Mouse (Mus musculus) small intestine, adult 2 months (tissue): Measurements from ENCODE around the gene Csmd2. TPM values are rescaled to one million over a fixed set of nuclear protein-coding genes. Genes with fewer than 3 reads are reported as not detected.

ENCODE experiments used
- H3K27ac ChIP-seq: fragments of 200-500 bp; 2 replicates; pipeline ENCODE4 v1.5.1; 2012; ENCODE audit warnings: low read depth, low read length, control low read depth, inconsistent platforms; ENCODE audit not compliant: insufficient read depth
- H3K27me3 ChIP-seq: fragments of 200-500 bp; 2 replicates; pipeline ENCODE4 v1.6.1; 2012; ENCODE audit warnings: mild to moderate bottlenecking, moderate library complexity, low read length, inconsistent platforms; ENCODE audit not compliant: control insufficient read depth, insufficient read depth
- H3K36me3 ChIP-seq: fragments of 200-500 bp; 2 replicates; pipeline ENCODE4 v1.6.1; 2012; ENCODE audit warnings: mild to moderate bottlenecking, low read length, control low read depth, inconsistent platforms; ENCODE audit not compliant: control insufficient read depth, insufficient read depth
- H3K4me1 ChIP-seq: fragments of 200-500 bp; 2 replicates; pipeline ENCODE4 v1.6.1; 2012; ENCODE audit warnings: low read length, inconsistent platforms, mixed read lengths; ENCODE audit not compliant: control insufficient read depth, insufficient read depth, insufficient read length
- H3K4me3 ChIP-seq: fragments of 200-500 bp; 2 replicates; pipeline ENCODE4 v1.5.1; 2012; ENCODE audit warnings: low read depth, mild to moderate bottlenecking, control low read depth, inconsistent platforms, low read length, moderate library complexity
- CTCF ChIP-seq: fragments of 200-500 bp; IDR thresholded peaks from 2 replicates; pipeline ENCODE4 v1.5.1; 2012; ENCODE audit warnings: low read depth, mild to moderate bottlenecking, control low read depth, inconsistent platforms, low read length, moderate library complexity, mixed read lengths; ENCODE audit not compliant: insufficient replicate concordance, insufficient read length; ENCODE audit errors: extremely low read depth
- POLR2A ChIP-seq: fragments of 200-500 bp; IDR thresholded peaks from 2 replicates; pipeline ENCODE4 v1.6.1; 2012; ENCODE audit warnings: low read depth, mild to moderate bottlenecking, control low read depth, inconsistent platforms, low read length, moderate library complexity
- WGBS: fragments of 180-500 bp; shearing (Covaris S2); methylation state at CpG from one replicate; pipeline ENCODE4 v1.1.7; 2018; 5-methylcytosine and 5-hydroxymethylcytosine counted together
- polyA plus RNA-seq: library from polyadenylated mRNA; depleted of rRNA; stranded (reverse); fragments of >200 nt; gene quantifications from 2 replicates; pipeline ENCODE4 v1.2.3, GENCODE M21; 2012; rRNA removed

Gene Csmd2
- 0.01 TPM in 2 replicates for polyA plus RNA-seq

DNA sequence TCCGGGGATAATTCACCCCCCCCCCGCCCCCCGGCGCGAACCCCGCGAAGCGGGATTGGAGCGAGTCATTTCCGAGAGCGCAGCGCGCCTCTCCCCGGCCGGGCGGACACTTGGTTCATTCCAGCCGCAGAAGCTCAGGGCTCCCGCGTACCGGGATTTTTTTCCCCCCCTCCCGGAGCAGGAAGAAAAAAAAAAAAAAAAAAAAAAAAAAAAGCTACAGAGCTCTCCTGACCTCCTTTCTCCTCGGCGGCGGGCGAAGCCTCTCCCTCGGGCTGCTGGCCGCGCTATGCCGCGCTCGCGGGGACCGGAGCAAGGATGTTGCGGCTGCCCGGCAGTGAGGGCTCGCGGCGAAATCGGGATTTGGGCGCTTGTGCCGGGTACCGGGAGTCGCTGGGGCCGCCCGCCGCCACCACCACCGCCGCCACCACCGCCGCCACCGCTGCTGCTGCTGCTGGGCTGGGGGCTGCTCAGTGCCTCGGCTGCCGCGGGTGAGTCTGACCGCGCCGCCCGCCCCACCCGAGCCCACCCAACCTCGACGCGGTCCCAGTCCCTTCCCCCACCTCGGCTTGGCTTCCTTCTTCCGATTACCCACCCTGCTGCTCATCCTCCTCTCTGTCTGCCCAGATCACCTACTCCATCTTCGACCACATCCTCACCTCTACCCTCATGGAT, at the start of gene Csmd2:
TSS of gene Csmd2 (plus strand) at position 74 of the 672 bp plus-strand sequence.
- Histone ChIP-seq H3K27me3 (0 out of 2 replicates have a peak, but pooled peaks cover 4% of the 10 kb centered on the region), H3K27ac (no peak within 1 kb of the TSS), H3K4me1 (no peaks in the 10 kb centered on the region), H3K36me3 (no peaks in the 10 kb centered on the region), H3K4me3 (no peak within 1 kb of the TSS)
- WGBS, result 3% methylated on average over 59 of the region's 65 CpGs
- TF ChIP-seq CTCF, result no peak

- WGBS, result 67% methylated on average over 2 of the region's 2 CpGs
- Histone ChIP-seq H3K27me3 (no peaks in the 10 kb centered on the region), H3K4me3 (no peak overlapping the region), H3K4me1 (no peaks in the 10 kb centered on the region), H3K27ac (no peak overlapping the region), H3K36me3 (no peaks in the 10 kb centered on the region)
- TF ChIP-seq CTCF (no peak), POLR2A (no peak)
Measured at GRCm38 (mm10) chr4:127947696-127948095, 40.0 kb upstream of the Csmd2 start.

DNA sequence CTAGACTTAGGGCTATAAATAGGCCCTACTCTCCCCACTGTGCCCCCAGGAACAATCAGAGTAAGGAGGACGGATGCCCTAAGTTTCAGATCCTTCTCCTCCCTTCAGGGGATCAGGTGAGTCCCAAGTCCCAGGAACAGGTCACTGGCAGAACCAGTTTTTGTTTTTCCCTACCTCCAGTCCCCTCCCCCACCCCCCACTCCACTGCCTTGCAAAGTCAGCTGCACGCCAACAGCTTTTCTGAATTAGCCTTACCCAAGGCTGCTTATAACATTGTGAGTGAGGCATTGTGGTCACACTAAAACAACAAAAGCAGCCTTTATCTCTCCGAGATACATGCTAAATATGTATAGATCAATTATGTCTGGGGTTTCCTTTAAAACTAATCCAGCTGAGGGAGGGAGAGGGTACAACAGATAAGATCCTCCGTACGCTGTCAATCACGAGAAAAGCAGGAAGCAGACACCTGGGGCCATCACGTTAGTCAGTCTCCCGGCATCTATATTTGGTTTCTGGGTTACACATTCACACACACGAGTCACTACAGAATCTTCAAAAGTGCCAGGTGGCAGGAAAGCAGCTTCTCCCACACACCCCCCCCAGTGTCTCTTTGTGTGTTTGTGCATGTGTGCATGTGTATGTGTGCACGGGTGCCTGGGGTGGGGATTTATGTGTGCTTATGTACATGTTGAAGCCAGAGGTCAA, 34.5 kb upstream of the Csmd2 start:
- Histone ChIP-seq H3K4me1 (no peaks in the 10 kb centered on the region), H3K4me3 (no peak overlapping the region), H3K27ac (no peak overlapping the region), H3K36me3 (no peaks in the 10 kb centered on the region), H3K27me3 (no peaks in the 10 kb centered on the region)
- WGBS, result 32% methylated on average over 10 of the region's 10 CpGs
- TF ChIP-seq CTCF (no peak), POLR2A (no peak)

DNA sequence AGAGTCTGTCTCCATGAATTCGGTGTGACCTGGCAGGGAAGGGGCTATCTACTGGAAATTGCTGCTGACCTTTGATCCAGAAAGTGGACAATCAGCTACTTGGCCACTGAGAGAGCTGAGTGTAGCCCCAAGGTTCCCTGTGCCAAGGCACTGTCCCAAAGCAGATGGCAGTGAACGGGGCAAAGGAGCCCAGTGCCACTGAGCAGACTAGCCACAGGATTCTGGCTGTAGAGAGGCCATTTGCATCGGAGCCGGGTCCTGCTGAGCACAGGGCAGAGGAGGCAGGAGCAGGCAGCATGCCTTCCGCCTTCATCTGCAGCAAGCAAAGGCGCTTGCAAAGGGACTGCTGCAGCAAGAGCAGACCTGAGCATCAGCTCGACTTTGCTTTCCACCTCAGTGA, 18.6 kb upstream of the Csmd2 start:
- Histone ChIP-seq H3K4me3 (no peak overlapping the region), H3K27ac (no peak overlapping the region), H3K36me3 (no peaks in the 10 kb centered on the region), H3K27me3 (no peaks in the 10 kb centered on the region), H3K4me1 (no peaks in the 10 kb centered on the region)
- TF ChIP-seq CTCF, result no peak
- no peak for TF ChIP-seq POLR2A
- WGBS, result 22% methylated on average over 7 of the region's 7 CpGs

DNA sequence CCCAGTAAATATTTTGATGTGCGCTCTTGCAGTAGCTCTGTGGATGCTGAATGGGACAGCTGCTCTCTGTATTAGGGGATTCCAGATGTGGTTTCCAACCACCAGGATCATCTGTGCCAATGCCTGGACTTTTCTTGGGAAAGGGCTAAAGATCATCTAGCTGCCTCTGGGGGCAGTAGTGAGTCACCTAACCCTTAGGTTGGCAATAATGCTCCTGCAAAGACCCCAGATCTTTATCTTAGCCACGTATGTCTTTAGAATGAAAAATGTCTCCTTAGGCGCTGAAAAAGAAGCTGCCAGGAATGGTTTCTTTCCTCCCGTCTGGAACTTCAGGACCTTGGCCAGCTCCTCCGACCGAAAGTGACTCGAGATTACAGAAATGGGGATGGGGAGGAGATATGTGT, 17.6 kb upstream of the Csmd2 start:
- TF ChIP-seq CTCF, result no peak
- TF ChIP-seq POLR2A, result no peak
- WGBS, result 15% methylated on average over 7 of the region's 7 CpGs
- H3K4me1 ChIP-seq, result no peaks in the 10 kb centered on the region
- no peak overlapping the region for H3K27ac ChIP-seq
- H3K36me3 ChIP-seq, result no peaks in the 10 kb centered on the region
- no peaks in the 10 kb centered on the region for H3K27me3 ChIP-seq
- H3K4me3 ChIP-seq, result no peak overlapping the region

GRCm38 (mm10) chr4:127970901-127971868, 16.5 kb upstream of the Csmd2 start, which contains the start of gene CK137956:
CK137956 (minus strand) TSS chr4:127970951.
- Histone ChIP-seq H3K27me3 (no peaks in the 10 kb centered on the region), H3K4me1 (no peaks in the 10 kb centered on the region), H3K27ac (no peak within 1 kb of the TSS), H3K4me3 (no peak within 1 kb of the TSS), H3K36me3 (no peaks in the 10 kb centered on the region)
- 9% methylated on average over 39 of the region's 39 CpGs for WGBS
- TF ChIP-seq CTCF, result no peak
- TF ChIP-seq POLR2A, result no peak

- H3K27me3 ChIP-seq, result no peaks in the 10 kb centered on the region
- H3K4me3 ChIP-seq, result no peak overlapping the region
- H3K27ac ChIP-seq, result no peak overlapping the region
- TF ChIP-seq CTCF (no peak), POLR2A (no peak)
- WGBS, result 77% methylated on average over 3 of the region's 3 CpGs
- H3K4me1 ChIP-seq, result no peaks in the 10 kb centered on the region
- H3K36me3 ChIP-seq, result no peaks in the 10 kb centered on the region
Measured at GRCm38 (mm10) chr4:127972976-127973375, 14.7 kb upstream of the Csmd2 start.
